Mouse (Mus musculus) heart, postnatal 36 days (tissue): ENCODE measurements around the gene Nrarp. TPM values are rescaled to one million over a fixed set of nuclear protein-coding genes. Genes with fewer than 3 reads are reported as not detected.

ENCODE experiments used
- DNase-seq, 2 experiments: peaks; one replicate each; pipeline ENCODE4 v3.0.0; 2021 to 2022
- intact Hi-C: fragments of 180-260 bp; cut with DNase I; formaldehyde crosslinking; loops from one replicate; pipeline ENCODE4 v1.15.1; 2025
- total RNA-seq, 2 experiments: library from RNA; stranded (reverse); gene quantifications; 2 replicates each; pipeline ENCODE4 v1.2.3; 2021

Nrarp gene
- total RNA-seq, 2 experiments from 2014 or later, result 9.7 to 12.0 TPM

DNA sequence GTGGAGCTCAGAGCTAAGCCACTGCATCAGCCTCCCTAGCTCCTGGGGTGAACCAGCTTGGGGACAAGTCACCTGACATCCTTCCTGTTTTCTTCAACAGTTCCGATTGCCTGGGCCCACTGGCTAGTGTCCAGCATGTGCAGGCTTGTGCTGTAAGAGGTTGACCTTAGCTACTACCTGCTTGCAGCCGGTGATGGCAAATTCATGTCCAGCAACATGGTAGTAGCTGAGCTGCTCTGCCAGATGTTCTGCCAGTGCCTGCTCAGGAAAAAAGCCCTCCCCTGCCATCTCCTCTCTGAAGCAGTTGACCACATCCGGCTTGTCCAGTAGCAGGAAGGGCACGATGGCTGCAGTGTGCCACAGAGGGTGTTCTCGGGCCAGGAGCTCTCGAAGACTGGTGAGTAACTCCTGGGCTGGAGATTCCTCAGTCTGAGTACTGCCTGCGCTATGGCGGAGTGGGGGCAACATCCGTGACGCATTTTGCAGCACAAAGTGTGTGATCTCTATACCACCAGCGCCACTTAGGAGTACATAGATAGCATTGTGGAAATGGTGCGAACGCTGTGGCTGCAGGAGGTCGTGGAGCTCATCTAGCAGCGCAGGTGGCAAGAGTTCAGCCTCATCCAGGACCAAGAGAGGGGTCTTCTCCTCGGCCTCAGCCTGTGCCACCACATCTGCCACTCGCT is 14.1 kb downstream of the Nrarp start:
- peak; percentile 26 to 32 for DNase-seq
- intact Hi-C loops, result loop anchor here (2.0 to 5.0 kb wide), 3 partner anchors 78 to 206 kb away; partner anchors contain the start of genes Anapc2, Man1b1 and Ssna1

DNA sequence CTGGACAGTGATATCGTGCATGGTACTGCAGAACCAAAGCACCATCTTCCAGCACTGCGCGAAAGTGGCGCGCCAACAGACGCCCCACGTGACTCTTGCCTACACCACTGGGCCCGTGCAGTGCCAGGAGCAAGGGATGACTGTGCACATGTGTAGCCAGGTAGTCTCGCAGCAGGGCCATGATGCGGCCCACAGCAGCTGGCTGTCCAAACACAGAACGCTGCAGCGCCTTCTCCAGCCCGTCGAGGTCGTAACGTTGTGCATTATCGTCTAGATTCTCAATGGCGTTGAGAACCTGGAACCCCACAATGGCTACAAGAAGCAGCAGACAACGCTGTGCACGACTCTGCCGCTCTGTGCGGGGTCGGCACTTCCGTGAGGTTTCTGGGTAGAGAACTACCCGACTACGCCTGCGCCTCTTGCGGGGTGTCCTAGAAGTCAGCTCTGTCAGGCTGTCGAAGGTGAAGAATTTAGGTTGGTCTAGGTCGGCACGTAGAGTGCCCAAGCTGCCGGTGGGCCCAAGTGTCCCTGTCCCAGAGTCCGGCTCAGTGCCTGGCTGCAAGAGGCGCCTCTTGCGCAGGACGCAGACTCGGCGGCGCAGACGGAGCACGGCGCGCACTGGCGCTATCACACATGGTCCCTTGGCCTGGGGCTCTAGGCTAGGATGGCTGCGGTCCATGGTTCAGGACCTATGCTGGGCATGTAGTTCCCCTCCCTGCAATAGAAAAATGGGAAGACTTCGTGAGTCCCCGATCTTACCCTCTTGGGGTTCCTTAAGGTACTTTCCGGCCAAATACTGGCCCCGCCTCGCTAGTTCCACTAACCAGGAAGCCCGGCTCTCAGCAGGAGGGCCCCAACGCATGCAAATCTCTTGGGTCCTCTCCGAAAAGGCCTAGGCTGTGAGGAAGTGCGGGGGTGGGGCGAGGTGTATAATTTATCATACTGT is 14.9 kb downstream of the Nrarp start:
- DNase-seq, result peak; percentile 67 to 70
- intact Hi-C loops, result loop anchor here (2.0 to 5.0 kb wide), 3 partner anchors 77 to 205 kb away; partner anchors contain the start of genes Anapc2, Man1b1 and Ssna1

DNA sequence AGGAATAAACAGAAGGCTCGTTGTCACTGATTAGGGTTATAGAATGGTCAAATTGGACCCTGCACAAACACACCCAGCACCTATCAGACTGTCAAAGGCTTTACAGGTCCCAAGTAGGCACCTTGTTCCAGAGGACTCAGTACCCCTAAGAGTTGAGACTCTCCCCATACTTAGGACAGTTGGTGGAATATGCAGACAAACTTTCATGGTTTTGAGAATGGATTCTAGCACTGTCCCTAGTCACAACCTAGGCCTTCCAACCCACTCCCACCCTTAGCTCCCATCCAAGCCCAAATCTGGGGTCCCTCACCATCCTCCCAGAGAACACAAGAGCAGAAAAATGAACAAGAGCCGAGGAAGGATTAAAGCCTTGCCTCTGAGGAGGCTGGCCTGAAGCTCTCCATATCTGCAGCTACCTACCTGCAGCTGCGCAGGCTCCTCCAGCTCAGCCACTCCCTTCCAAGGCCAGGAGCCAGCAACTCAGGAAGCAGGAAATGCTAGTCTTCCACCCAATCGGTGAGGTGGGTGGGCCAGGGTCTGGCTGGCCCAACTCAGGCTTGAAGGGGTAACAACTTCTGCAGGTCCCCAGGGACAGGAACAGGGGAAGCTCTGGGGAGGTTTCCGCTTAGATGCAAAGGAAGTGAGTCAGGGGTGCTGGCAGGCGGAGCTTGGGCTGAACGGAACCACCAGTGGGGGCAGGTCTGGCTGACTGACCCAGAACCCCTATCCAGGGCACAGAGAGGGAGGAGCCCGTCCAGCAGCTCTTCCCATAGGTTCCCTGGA is 15.8 kb downstream of the Nrarp start, which contains the start of gene Tor4a:
Gene Tor4a, minus strand, starts transcription at position 715 of the 783 bp plus-strand sequence.
- intact Hi-C loops, result loop anchor here (5.0 kb wide), 2 partner anchors 76 to 136 kb away; partner anchors contain the start of genes Anapc2, Man1b1 and Ssna1
- peak; percentile 78 to 80 for DNase-seq

DNA sequence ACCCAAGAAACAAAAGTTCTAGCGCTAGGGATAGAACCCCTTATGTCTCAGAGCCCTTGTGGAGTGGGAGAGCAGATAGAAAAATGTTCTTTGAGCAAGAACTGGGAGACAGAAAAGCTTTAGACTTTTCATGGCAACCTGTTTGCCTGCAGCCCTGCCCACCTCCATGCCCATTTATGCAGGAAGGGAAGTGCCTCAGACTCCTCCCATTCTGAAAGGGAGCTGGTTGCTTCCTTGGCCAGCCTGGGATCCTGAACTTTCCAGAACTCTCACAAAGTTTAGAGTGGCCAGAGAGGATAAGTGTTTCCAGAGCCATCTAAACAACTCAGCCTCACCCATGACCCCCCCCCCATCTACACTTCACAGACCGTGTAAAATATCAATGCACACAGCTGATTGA is 16.6 kb downstream of the Nrarp start:
- no peak for DNase-seq
- intact Hi-C loops, result loop anchor here (5.0 kb wide), 2 partner anchors 75 to 135 kb away; partner anchors contain the start of genes Anapc2, Man1b1 and Ssna1

DNA sequence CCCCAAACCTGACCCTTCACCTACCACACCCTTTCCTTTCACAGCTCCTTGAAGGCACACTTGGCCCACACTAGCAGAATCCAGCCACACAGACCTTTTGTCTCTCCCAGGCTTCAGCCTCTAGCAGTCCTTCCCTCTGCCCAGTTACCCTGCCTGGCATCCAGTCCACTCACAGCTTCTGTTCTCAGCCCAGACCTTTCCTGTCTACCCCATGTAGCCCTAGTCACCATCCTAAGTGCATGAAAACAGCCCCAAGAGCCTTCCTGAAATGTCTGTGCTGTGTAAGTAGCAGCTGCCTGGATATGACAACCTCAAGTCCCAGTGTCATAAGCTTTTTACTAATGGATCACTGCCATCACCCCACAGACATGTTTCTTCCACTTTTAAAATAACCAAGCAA is 17.4 kb downstream of the Nrarp start:
- intact Hi-C loops, result loop anchor here (5.0 kb wide), 2 partner anchors 74 to 134 kb away; partner anchors contain the start of genes Anapc2, Man1b1 and Ssna1
- no peak for DNase-seq

DNA sequence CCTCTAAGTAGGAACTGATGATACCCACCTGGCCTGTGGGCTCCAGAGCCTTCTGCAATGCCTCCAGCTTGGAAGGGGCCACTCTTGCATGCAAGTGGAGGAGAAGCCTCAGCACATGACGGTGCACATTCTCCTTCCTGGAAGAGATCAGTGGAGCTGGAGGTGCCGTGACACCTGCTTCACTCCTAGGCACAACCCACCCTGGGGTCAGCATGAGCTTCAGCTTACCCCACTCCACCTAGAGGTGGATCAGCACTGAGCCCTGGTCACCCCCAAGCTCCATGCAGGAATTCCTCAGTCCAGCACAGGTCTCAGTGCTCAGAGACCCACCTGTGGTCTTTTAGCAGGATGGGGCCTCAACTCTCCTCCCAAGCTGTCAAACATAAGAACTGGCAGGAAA is 20.1 kb downstream of the Nrarp start:
- no peak for DNase-seq
- intact Hi-C loops, result no loop called here

DNA sequence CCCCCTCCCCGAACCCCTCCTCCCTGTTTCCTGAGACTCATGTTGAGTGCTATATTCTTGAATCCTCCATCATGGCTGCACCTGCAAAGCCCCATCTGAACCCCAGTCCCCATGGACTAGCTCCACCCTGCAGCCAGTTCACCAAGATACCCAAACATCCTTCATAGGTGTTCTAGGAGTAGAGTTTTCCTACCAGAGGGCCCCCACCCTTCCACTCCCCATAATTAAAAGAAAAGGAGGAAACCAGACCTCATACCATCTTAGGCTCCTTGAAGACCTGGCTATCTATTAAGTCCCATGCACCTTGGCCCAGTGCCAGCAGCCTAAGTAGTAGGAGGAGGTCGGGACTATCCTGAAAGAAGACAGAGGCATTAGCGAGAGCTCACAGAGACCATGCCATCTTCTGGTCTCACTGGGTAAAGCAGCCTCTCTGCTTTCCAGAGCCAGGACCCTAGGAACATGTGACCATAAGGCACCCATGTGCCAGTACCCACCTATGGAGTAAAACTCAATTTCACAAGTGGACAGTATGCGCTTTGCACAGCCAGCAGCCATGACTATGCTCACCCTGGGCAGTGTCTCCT is 23.2 kb downstream of the Nrarp start:
- intact Hi-C loops, result no loop called here
- no peak for DNase-seq

DNA sequence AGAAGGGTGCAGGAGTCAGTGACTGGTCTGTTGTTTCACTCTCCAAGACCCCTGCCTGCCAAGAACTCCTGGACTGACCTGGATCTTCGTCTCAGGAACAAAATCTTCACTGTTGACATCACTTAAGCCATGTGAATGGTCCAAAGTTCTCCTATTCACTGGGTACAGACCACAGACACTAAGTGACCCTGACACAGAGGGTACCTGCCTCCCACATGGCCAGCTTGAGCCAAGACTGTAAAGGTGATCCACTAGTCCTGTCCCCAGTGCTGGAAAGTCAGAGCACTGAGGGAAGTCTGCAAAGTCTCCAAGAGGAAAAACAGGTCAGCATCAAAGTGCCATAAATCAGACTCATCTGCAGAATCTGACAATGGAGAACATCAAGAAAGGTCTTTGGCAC is 27.0 kb downstream of the Nrarp start:
- DNase-seq, result no peak
- intact Hi-C loops, result no loop called here

DNA sequence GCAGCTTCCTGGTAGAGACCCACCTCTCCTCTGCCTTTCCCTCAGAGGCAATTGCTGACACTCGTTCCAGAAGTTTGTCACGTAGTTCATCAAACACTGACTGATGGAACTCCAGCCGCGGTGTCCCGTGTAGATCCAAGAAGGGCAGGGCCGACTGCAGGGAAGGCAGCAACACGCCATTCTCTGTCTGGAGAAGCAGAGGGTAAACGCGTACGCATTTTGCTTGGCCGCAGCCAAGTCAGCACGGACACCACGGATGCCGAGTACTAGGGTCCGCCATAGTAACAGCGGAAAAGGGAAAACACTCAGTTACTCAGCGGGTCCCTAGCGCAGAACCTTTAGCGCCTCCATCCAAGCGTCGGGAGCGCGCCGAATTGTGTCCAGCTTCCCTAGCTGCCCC is 30.1 kb downstream of the Nrarp start:
- no peak for DNase-seq
- intact Hi-C loops, result no loop called here

DNA sequence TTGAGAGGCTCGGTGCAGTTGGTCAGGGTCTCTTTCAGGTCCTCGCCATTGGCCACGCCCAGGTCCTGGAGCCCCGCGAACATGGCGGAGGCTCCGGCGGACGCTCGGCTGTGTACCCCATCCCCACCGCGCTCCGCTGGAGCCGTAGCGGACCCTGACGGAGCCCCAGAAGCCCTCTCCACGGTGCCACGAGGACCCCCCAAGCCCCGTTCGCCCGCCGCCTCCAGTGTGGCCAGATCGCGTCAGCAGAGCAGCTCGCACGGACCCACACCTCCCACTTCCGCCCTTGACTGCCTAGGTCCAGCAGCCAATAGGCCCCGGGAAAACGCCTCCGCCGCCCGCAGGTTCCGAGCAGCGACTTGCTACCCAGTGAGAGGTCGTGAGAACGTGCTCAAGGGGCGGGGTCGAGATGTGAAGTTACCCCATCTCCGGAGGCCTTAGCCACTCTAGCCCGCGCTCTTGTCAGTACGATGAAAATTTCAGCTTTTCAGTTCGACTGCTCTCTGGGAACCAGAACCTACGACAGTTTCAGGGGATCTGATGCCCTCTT is 30.6 kb downstream of the Nrarp start, which contains the start of gene Nelfb:
Gene Nelfb, minus strand, starts transcription at position 369 of the 550 bp plus-strand sequence.
- intact Hi-C loops, result no loop called here
- DNase-seq, result peak; percentile 88 to 93

DNA sequence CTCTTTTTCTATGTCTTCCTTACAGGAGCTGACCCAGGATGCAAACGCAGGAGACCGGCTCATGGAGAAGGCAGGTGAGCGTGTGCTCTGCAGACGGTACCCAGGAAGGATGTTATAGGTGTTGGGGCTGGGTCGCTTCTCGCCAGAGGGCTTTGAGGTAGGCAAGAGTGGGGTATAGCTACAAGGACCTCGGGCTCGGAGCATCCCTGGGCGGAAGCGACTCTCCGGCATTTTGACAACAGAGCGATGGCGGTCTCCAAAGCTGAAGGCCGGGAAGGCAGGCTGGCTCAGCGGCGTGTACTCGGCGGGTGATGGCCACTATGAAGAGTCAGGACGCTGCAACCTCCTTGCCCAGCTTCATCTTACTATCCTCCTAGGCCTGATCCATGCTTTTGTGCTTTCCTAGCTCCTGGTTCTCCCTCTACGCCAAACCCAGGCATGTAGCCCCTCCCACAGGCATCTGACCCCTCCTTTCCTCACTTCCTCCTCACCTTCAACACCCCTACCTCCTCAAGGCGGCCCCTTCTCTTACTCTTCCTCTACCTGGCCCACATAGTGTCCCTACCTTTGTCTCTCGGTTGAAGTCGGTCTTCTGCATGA is 32.8 kb downstream of the Nrarp start:
- intact Hi-C loops, result no loop called here
- no peak for DNase-seq

DNA sequence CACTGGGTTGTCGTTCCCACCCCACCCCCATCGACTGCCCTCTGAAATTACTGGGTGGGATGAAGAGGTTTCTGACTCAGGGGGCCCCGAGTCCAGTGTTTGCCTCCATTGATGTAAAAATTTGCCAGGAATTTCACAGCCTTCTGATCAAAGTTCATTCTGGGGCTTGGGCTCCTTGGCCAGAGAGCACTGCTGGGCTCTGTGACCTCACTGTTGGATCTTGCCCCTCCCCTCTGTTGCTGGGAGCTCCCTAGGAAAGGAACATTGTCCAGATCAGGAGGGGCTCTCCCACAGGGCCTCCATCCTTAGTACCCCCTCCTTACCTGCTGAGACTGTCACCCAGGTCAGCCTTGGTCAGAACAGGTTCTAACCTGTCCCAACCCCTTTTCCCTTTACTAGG is 33.9 kb downstream of the Nrarp start, which contains the start of gene Stpg3:
Gene Stpg3, minus strand, starts transcription at position 194 of the 400 bp plus-strand sequence.
- intact Hi-C loops, result no loop called here
- no peak for DNase-seq

DNA sequence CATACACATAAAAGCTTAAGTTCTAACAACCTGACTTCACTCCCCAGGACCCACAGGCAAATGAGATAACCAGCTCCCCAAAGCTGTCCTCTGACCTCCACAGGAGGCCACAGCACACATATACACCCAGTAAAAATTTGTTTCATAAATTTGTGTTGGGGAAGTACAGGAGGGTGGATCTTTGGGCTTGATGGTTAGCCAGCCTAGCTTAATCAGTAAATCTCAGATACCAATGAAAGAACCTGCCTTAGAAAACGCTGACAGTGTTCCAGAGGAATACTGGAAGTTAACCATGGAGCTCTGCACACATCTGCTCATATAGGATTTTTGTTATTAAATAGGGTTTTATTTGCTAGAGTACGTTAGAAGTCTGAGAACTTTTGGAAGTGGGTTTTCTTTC is 37.1 kb downstream of the Nrarp start:
- DNase-seq, result no peak
- intact Hi-C loops, result no loop called here

DNA sequence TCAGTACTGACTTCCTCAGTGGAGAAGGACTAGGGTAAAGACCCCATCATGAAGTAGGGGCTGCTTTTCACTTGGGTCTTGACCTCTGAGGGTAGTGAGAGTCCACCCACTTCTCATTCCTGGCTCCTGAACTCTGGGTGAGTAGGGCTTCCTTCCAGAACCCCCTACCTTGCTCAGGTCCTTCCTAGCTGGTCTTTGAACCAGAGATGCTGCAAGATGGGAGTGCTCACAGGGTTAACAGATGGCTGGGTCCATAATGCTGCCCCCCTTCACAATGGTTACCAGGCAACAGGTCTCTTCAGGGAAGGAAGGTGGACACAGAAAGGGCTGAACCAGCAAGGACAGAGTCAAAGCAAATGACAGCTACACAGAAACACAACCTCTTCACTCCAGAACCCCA is 37.9 kb downstream of the Nrarp start, which contains the start of gene Fam166a:
Gene Fam166a, plus strand, starts transcription at position 301 of the 400 bp plus-strand sequence.
- DNase-seq, result no peak
- intact Hi-C loops, result no loop called here

DNA sequence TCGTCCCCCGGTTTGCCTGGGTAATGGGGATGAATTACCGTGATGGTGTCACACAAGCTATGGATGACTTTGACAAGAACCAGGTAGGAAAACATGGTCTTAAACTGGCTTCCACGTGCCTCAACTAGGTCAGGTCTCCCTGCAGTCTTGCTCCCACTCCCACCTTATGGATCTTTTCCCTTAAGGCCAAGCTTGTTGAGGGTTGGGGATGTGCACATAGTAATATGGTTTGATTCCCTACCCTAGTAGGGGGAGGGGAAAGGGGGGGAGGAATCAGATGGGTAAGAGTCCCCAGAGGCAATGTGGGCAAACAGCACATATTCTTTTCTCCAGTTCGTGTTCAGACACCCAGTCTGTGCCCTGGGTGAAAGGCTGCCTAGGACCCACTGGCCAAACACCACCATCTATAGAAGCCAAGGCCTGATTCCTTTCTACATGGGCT is 40.8 kb downstream of the Nrarp start:
- intact Hi-C loops, result no loop called here
- no peak for DNase-seq

DNA sequence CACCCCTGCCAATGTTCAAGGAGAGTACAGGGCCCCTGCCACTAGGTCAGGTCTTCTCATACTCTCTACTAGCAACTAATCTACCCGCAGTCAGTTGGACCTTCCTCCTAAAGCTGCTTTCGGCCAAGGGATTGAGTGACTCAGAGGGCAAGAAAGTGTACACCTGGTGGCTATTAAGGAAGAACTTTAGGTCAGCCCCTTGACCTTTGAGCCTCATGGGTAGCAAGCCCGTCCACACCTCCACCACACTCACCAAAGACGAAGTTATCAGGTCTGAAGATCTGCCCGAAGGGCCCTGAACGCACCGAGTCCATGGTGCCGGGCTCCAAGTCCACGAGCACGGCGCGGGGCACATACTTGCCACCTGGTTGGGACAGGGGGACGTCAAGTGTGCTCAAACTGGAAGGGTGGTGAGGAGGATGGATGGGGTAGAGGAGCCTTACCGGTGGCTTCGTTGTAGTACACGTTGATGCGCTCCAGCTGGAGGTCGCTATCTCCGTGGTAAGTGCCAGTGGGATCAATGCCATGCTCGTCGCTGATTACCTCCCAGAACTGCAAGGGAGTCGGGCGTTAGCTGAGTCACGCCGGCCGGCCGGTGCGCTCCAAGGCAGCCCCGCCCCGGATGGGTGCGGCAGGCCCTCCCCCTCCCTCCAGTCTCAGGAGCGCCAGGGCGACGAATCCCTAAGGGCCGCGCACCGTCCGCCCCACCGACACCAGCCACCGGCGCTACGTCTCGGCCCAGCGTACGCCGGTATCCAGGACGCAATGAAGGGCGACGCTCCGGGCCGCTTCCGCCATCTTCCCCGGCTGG is 43.3 kb downstream of the Nrarp start:
- DNase-seq, result peak; percentile 79 to 83
- intact Hi-C loops, result loop anchor here (1.0 kb wide), 1 partner anchor 12 kb away; no protein-coding TSS in a partner anchor

DNA sequence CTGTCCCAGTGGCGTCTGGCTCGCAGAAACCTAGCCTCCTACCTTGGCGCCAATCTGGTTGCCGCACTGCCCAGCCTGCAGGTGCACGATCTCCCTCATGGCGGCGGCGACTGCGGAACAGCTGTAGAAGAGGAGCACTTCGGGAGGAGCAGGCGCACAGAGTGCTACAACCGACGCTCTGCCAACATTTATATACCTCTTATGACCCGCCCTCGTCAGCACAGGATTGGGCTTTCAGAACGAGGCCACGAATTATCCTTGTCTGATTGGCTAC is 43.9 kb downstream of the Nrarp start, which contains the start of gene Tubb4b:
Gene Tubb4b, minus strand, starts transcription at position 211 of the 274 bp plus-strand sequence.
- no peak for DNase-seq
- intact Hi-C loops, result no loop called here
